20 mouse cellular contexts compared by ENCODE assay signal in the genomic region with DNA sequence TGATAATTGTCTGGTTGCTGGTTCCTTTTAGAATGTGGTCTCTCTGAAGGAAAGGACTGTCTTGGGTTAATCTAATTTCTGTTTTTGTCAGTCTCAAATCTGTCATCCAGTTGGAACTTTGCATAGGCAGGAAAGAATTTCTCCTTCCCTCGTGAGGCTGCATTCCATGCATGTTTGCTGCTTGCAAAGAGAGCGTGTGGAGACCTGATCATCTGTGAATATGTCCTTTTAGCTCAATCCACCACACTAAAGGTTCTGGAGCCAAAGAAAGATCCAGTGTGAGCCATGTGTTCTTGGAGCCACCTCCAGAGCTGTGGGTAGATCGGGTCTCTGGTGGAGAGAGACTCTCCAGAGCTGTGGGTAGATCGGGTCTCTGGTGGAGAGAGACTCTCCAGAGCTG.
DNase-seq lines count a peak whose midpoint lies in the region; ATAC-seq and TF ChIP-seq lines count a peak whose summit lies in the region.
"Had no signal": no experiment of that assay in that cellular context is flagged by ENCODE, and none has a peak within 500 bp of the region (broad histone marks: within the 10 kb centered on the region; RNA-seq: fewer than 3 reads in every experiment).

No protein-coding gene starts in this region.

- no peak for ATAC-seq in heart, embryonic 14.5 days (ENCODE audit: insufficient number of reproducible peaks, insufficient read depth, low FRiP score, low read depth)
- peak; percentile 65; the same call in 1 of the 2 replicates for ATAC-seq in lung, embryonic 14.5 days (ENCODE audit: insufficient read depth)
- ATAC-seq in embryonic facial prominence, embryonic 14.5 days (ENCODE audit: low read depth) = 0 out of 2 replicates have a peak, but pooled peaks have one; percentile 50
- ATAC-seq in liver, embryonic 11.5 days (replicated peaks; ENCODE audit: low FRiP score) = no peak
- ATAC-seq: CD4-positive, CD25-positive, alpha-beta regulatory T cell, adult 4 months; forebrain, embryonic 14.5 days; liver, embryonic 12.5 days; midbrain, embryonic 13.5 days had no signal

- no peaks in the 10 kb centered on the region for H3K9me3 ChIP-seq in heart, embryonic 14.5 days (ENCODE audit: control insufficient read depth, low read length)
- H3K9me3 ChIP-seq in lung, embryonic 14.5 days (ENCODE audit: low read depth, low read length) = no peaks in the 10 kb centered on the region
- no peaks in the 10 kb centered on the region for H3K9me3 ChIP-seq in embryonic facial prominence, embryonic 14.5 days (ENCODE audit: control insufficient read depth, low read length)
- H3K9me3 ChIP-seq in liver, embryonic 11.5 days (ENCODE audit: control insufficient read depth, low read length) = no peaks in the 10 kb centered on the region
- H3K9me3 ChIP-seq: G1E; liver, embryonic 12.5 days; midbrain, embryonic 13.5 days had no signal

- peak overlapping the region; percentile 13; the same call in 1 of the 2 replicates for H3K4me2 ChIP-seq in heart, embryonic 14.5 days (ENCODE audit: low read length)
- H3K4me2 ChIP-seq in lung, embryonic 14.5 days = no peak overlapping the region
- H3K4me2 ChIP-seq in embryonic facial prominence, embryonic 14.5 days (ENCODE audit: low read depth, low read length) = no peak overlapping the region
- no peak overlapping the region for H3K4me2 ChIP-seq in liver, embryonic 11.5 days
- H3K4me2 ChIP-seq: liver, embryonic 12.5 days; midbrain, embryonic 13.5 days had no signal

- H3K4me1 ChIP-seq in heart, embryonic 14.5 days (ENCODE audit: control insufficient read depth in 2 of 2, insufficient read depth in 2 of 2, low read length in 2 of 2) = peaks cover 10% of the 10 kb centered on the region in 2 experiments
- H3K4me1 ChIP-seq in lung, embryonic 14.5 days (ENCODE audit: insufficient read depth) = no peaks in the 10 kb centered on the region
- no peaks in the 10 kb centered on the region for H3K4me1 ChIP-seq in embryonic facial prominence, embryonic 14.5 days (ENCODE audit: control insufficient read depth, insufficient read depth, low read length)
- H3K4me1 ChIP-seq in thymus, adult 2 months (replicated peaks; ENCODE audit: control insufficient read depth, insufficient read depth, low read length) = no peaks in the 10 kb centered on the region
- H3K4me1 ChIP-seq in liver, embryonic 11.5 days (replicated peaks; ENCODE audit: control insufficient read depth, insufficient read depth, low read length) = no peaks in the 10 kb centered on the region
- H3K4me1 ChIP-seq: liver, embryonic 12.5 days; midbrain, embryonic 13.5 days had no signal

- DNase-seq in heart, postnatal 36 days = no peak
- peak; percentile 60 for DNase-seq in lung, embryonic 14.5 days
- DNase-seq in lung, postnatal 14 days = no peak
- peak; percentile 78 for DNase-seq in Muller cell, postnatal 12 days (ENCODE audit: inconsistent ontology term)
- peak; percentile 77 for DNase-seq in embryonic facial prominence, embryonic 14.5 days (ENCODE audit: low spot score)
- no peak for DNase-seq in thymus, adult 2 months
- no peak for DNase-seq in liver, embryonic 11.5 days (ENCODE audit: low spot score)
- DNase-seq: adrenal gland, adult 2 months; cerebellum, adult 9-11 months; kidney, postnatal 36 days; retina, postnatal 1 day; right cerebral cortex, postnatal 4 days; thymus, postnatal 36 days had no signal

- H3K27me3 ChIP-seq in heart, embryonic 14.5 days (ENCODE audit: control insufficient read depth, insufficient read depth, low read length) = no peaks in the 10 kb centered on the region
- no peaks in the 10 kb centered on the region for H3K27me3 ChIP-seq in lung, embryonic 14.5 days (ENCODE audit: insufficient read depth, low read length)
- no peaks in the 10 kb centered on the region for H3K27me3 ChIP-seq in embryonic facial prominence, embryonic 14.5 days (replicated peaks; ENCODE audit: control insufficient read depth, insufficient read depth, low read length)
- H3K27me3 ChIP-seq in thymus, adult 2 months (ENCODE audit: control insufficient read depth, insufficient read depth, low read length) = no peaks in the 10 kb centered on the region
- no peaks in the 10 kb centered on the region for H3K27me3 ChIP-seq in liver, embryonic 11.5 days (replicated peaks; ENCODE audit: control insufficient read depth, insufficient read depth, low read length)
- H3K27me3 ChIP-seq: liver, embryonic 12.5 days; midbrain, embryonic 13.5 days had no signal

- 0 out of 4 replicates have a peak overlapping the region, but pooled peaks of 1 of the 2 experiments have one; percentile 24 for H3K27ac ChIP-seq in heart, embryonic 14.5 days (replicated peaks in 1 of 2; ENCODE audit: control insufficient read depth in 1 of 2, insufficient read depth in 1 of 2, low read depth in 2 of 2, low read length in 2 of 2)
- no peak overlapping the region for H3K27ac ChIP-seq in lung, embryonic 14.5 days (ENCODE audit: low read depth)
- peak overlapping the region; percentile 3; the same call in 1 of the 2 replicates for H3K27ac ChIP-seq in embryonic facial prominence, embryonic 14.5 days (replicated peaks; ENCODE audit: low read depth, low read length)
- no peak overlapping the region for H3K27ac ChIP-seq in thymus, adult 2 months (ENCODE audit: control insufficient read depth, insufficient read depth, low read length)
- no peak overlapping the region for H3K27ac ChIP-seq in liver, embryonic 11.5 days (ENCODE audit: low read depth, low read length)
- H3K27ac ChIP-seq: liver, embryonic 12.5 days; midbrain, embryonic 13.5 days had no signal

- no peak overlapping the region for H3K4me3 ChIP-seq in heart, embryonic 14.5 days (ENCODE audit: control insufficient read depth in 1 of 2, insufficient read depth in 1 of 2, low read depth in 1 of 2, low read length in 2 of 2)
- H3K4me3 ChIP-seq in lung, embryonic 14.5 days (ENCODE audit: low read depth, low read length) = no peak overlapping the region
- no peak overlapping the region for H3K4me3 ChIP-seq in embryonic facial prominence, embryonic 14.5 days (ENCODE audit: low read depth, low read length)
- no peak overlapping the region for H3K4me3 ChIP-seq in thymus, adult 2 months (ENCODE audit: control insufficient read depth, insufficient read depth, low read length)
- no peak overlapping the region for H3K4me3 ChIP-seq in liver, embryonic 11.5 days (ENCODE audit: low read depth, low read length)
- H3K4me3 ChIP-seq: erythroblast, embryonic 14.5 days; liver, embryonic 12.5 days; midbrain, embryonic 13.5 days had no signal

- no peak for TF ChIP-seq CTCF in lung, embryonic 14.5 days (IDR thresholded peaks at IDR 0.05; ENCODE audit: low read depth)
- TF ChIP-seq CTCF in thymus, adult 2 months (IDR thresholded peaks at IDR 0.05; ENCODE audit: borderline replicate concordance, control insufficient read depth, extremely low read depth, insufficient read depth, low read length, poor library complexity) = no peak

- intact Hi-C loops in heart, postnatal 36 days (cut with DNase I) = no loop called here

- WGBS in heart, embryonic 14.5 days = 30% methylated on average over 4 of the region's 4 CpGs
- WGBS in lung, embryonic 14.5 days = 48% methylated on average over 4 of the region's 4 CpGs
- 41% methylated on average over 4 of the region's 4 CpGs for WGBS in embryonic facial prominence, embryonic 14.5 days
- 87% methylated on average over 4 of the region's 4 CpGs for WGBS in thymus, adult 2 months
- WGBS in liver, embryonic 11.5 days = 64% methylated on average over 4 of the region's 4 CpGs

- no peak for TF ChIP-seq POLR2A in thymus, adult 2 months (IDR thresholded peaks at IDR 0.05; ENCODE audit: control insufficient read depth, extremely low read depth, insufficient read depth, low read length, poor library complexity)

- no peaks in the 10 kb centered on the region for H3K36me3 ChIP-seq in heart, embryonic 14.5 days (ENCODE audit: control insufficient read depth, insufficient read depth, low read length)
- H3K36me3 ChIP-seq in lung, embryonic 14.5 days (ENCODE audit: insufficient read depth) = no peaks in the 10 kb centered on the region
- no peaks in the 10 kb centered on the region for H3K36me3 ChIP-seq in embryonic facial prominence, embryonic 14.5 days (ENCODE audit: control insufficient read depth, insufficient read depth, low read length)
- H3K36me3 ChIP-seq in thymus, adult 2 months (ENCODE audit: control insufficient read depth, insufficient read depth, low read length) = no peaks in the 10 kb centered on the region
- no peaks in the 10 kb centered on the region for H3K36me3 ChIP-seq in liver, embryonic 11.5 days (ENCODE audit: control insufficient read depth, insufficient read depth, low read length)
- H3K36me3 ChIP-seq: G1E; liver, embryonic 12.5 days; midbrain, embryonic 13.5 days had no signal

- H3K9ac ChIP-seq in heart, embryonic 14.5 days (ENCODE audit: low read length) = no peak overlapping the region
- H3K9ac ChIP-seq in lung, embryonic 14.5 days = no peak overlapping the region
- no peak overlapping the region for H3K9ac ChIP-seq in embryonic facial prominence, embryonic 14.5 days (ENCODE audit: low read depth, low read length)
- H3K9ac ChIP-seq in liver, embryonic 11.5 days (ENCODE audit: low read depth, low read length) = no peak overlapping the region
- H3K9ac ChIP-seq: liver, embryonic 12.5 days; midbrain, embryonic 13.5 days had no signal

Comparison
In these comparisons a context has a peak if more than half of its experiments do, and no peak if none do; other contexts are left out.
1. DNase-seq: peak in lung, embryonic 14.5 days (single experiment), Muller cell, postnatal 12 days (single experiment) and embryonic facial prominence, embryonic 14.5 days (single experiment); none in heart, postnatal 36 days (0 of 2), lung, postnatal 14 days (single experiment), thymus, adult 2 months (single experiment) and liver, embryonic 11.5 days (single experiment).
2. ATAC-seq: peak in lung, embryonic 14.5 days (single experiment) and embryonic facial prominence, embryonic 14.5 days (single experiment); none in heart, embryonic 14.5 days (single experiment) and liver, embryonic 11.5 days (single experiment).